Mouse (Mus musculus) limb, embryonic 10.5 days (tissue): ENCODE data around the gene Frmd5. TPM values are rescaled to one million over a fixed set of nuclear protein-coding genes. Genes with fewer than 3 reads are reported as not detected.
A peak's percentile ranks its signal among the peaks of the same experiment; 100 is the strongest.

Source experiments
- DNase-seq: peaks from one replicate; pipeline ENCODE4 v3.0.0-alpha.2; 2017; ENCODE audit warnings: low spot score
- H3K27ac ChIP-seq: fragments of 300-500 bp; sonication (generic); 2 replicates; pipeline ENCODE4 v1.5.1; 2016; ENCODE audit warnings: mild to moderate bottlenecking
- H3K27me3 ChIP-seq: fragments of 300-500 bp; sonication (generic); 2 replicates; pipeline ENCODE4 v1.6.1; 2016; ENCODE audit warnings: low read depth, mild to moderate bottlenecking; ENCODE audit not compliant: poor library complexity, severe bottlenecking
- H3K36me3 ChIP-seq: fragments of 300-500 bp; sonication (generic); 2 replicates; pipeline ENCODE4 v1.6.1; 2016; ENCODE audit warnings: mild to moderate bottlenecking, moderate library complexity
- H3K4me1 ChIP-seq: fragments of 300-500 bp; sonication (generic); 2 replicates; pipeline ENCODE4 v1.6.1; 2016
- H3K4me3 ChIP-seq: fragments of 300-500 bp; sonication (generic); 2 replicates; pipeline ENCODE4 v1.5.1; 2016; ENCODE audit warnings: mild to moderate bottlenecking, moderate library complexity
- H3K9me3 ChIP-seq: fragments of 300-500 bp; sonication (generic); replicated peaks from 2 replicates; pipeline ENCODE4 v1.6.1; 2016; ENCODE audit warnings: mild to moderate bottlenecking
- WGBS: fragments of 180-500 bp; shearing (Covaris S2); methylation state at CpG from one replicate; pipeline ENCODE4 v1.1.7; 2016; 5-methylcytosine and 5-hydroxymethylcytosine counted together
- polyA plus RNA-seq: library from polyadenylated mRNA; unstranded; fragments of >200 nt; fragmentation: Nextera tagmentation; extraction: Ambion mirVana; gene quantifications from 2 replicates; pipeline ENCODE4 v1.2.1, GENCODE M21; 2016

Frmd5 gene
- polyA plus RNA-seq, 1 experiment from 2014 or later, result 2.4 TPM

DNA sequence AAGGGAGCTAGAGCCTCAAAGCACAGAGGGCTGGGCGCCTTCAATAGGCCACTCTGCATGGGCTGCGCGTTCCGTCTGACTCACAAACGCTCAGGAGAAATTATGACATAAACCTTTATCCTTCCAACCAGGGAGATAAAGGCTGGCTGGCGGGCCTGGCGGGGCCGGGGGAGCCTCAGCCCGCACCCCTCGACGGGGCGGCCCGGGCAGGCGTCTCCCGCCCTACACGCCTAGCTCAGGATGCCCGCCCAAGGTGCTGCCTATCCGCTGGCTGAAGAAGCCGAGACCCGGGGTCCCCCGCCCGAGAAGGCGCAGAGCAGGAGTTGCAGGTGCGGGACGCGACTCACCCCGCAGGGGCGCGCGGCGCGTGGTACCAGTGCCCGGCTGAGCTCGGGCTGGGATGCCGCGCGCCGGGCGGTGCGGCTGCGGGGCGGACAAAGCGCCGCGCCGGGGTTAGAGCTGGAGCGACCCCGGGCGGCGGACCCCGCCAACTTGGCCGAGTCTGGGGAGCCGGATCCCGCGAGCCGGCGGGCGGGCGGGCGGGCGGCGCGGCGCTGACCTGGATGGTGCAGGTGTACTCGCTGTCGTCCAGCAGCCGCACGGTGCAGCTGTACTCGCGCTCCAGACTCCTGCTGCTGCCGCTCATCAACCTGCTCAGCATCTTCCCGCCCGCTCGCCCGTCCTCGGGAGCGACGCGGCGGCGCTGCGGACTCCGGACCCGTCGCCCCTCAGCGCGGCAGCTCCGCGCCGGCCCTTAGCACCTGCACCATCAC lies 530 bp downstream of the Frmd5 start:
- Histone ChIP-seq H3K27ac (peak overlapping the region; percentile 80), H3K4me3 (peak overlapping the region; percentile 85), H3K4me1 (peaks cover 16% of the 10 kb centered on the region), H3K36me3 (no peaks in the 10 kb centered on the region), H3K9me3 (no peaks in the 10 kb centered on the region), H3K27me3 (peaks cover 59% of the 10 kb centered on the region)
- DNase-seq, result peak; percentile 76
- under 1% methylated on average over 90 of the region's 90 CpGs for WGBS

DNA sequence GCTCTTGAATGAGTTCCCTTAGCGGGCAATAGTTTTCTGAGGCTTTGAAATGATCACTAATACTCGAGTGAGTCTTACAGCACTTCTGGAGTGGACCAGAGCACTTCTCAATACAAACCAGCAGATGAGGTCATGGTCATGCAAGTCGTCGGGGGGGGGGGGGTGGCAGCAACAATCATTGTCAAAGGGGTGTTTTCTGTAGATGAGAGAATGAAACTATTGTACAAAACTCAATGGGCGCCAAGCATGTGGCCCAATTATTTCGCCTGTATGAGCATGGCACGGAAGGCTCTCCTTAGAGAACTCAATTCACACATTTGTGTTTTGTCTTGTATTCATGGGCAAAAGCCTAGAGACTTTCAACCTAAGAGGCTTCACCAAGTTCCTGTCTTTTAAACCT lies 7.8 kb downstream of the Frmd5 start:
- no peak overlapping the region for H3K27ac ChIP-seq
- H3K4me3 ChIP-seq, result no peak overlapping the region
- peaks cover 5% of the 10 kb centered on the region for H3K27me3 ChIP-seq
- 86% methylated on average over 7 of the region's 7 CpGs for WGBS
- H3K4me1 ChIP-seq, result no peaks in the 10 kb centered on the region
- no peaks in the 10 kb centered on the region for H3K36me3 ChIP-seq
- DNase-seq, result no peak
- H3K9me3 ChIP-seq, result no peaks in the 10 kb centered on the region

DNA sequence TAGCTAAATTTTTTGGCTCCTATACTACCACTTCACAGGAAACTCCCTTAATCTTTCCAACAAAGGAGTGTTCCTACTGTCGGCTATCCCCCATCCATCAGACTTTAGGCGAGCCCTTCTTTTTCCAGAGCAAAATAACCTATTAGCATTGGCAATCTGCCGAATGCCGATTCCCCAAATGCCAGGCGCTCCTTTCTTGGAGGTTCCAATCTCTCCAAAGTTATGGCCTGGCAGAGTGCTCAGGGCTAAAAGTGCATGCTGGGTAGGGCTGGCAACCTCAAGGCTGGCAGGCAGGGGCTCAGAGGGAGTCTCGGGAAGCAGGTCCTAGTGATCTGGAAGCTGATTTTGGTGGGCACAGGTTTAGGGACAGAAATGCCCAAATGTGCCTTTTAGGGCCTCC lies 10.9 kb downstream of the Frmd5 start:
- H3K36me3 ChIP-seq, result no peaks in the 10 kb centered on the region
- 92% methylated on average over 6 of the region's 6 CpGs for WGBS
- DNase-seq, result no peak
- no peaks in the 10 kb centered on the region for H3K4me1 ChIP-seq
- H3K27ac ChIP-seq, result no peak overlapping the region
- no peaks in the 10 kb centered on the region for H3K9me3 ChIP-seq
- no peaks in the 10 kb centered on the region for H3K27me3 ChIP-seq
- no peak overlapping the region for H3K4me3 ChIP-seq

DNA sequence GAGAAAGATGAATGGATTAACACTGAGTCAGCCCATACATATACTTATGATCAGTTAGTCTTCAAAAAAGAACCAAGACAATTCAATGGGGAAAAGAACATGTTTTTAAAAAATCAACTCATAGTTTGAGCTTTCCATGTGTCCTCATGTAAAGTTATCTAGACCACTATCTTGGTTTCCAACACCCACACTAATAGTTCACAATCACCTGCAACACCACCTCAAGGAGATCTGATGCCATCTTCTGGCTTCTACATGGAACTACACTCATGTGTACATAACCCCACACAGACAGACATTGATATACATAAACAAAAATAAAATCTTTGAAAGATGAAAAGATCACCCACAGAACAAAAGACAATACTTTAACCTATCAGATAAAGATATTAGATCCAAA lies 17.1 kb downstream of the Frmd5 start:
- Histone ChIP-seq H3K4me3 (no peak overlapping the region), H3K36me3 (no peaks in the 10 kb centered on the region), H3K27me3 (no peaks in the 10 kb centered on the region), H3K27ac (no peak overlapping the region), H3K9me3 (no peaks in the 10 kb centered on the region), H3K4me1 (peaks cover 16% of the 10 kb centered on the region)
- no peak for DNase-seq

DNA sequence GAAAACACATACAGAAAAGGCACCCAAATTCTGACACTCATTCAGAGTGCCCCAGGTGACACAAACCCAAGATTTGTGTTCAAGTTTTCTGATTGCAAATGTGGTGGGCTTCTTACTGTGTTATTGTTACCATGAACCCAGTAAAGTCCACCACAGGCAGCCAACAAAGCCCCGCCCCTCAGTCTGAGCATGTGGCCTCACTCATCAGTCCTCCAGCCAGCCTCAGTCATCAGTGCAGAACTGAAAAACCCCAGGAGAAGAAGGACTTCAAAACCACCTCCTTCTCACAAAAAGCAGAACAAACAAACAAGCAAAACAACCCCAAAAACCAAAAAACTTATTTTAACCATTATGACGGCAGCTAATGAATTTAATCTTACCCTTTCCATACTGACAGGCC lies 18.5 kb downstream of the Frmd5 start:
- H3K27me3 ChIP-seq, result no peaks in the 10 kb centered on the region
- no peaks in the 10 kb centered on the region for H3K9me3 ChIP-seq
- H3K4me3 ChIP-seq, result no peak overlapping the region
- H3K4me1 ChIP-seq, result peaks cover 23% of the 10 kb centered on the region
- H3K27ac ChIP-seq, result no peak overlapping the region
- DNase-seq, result no peak
- H3K36me3 ChIP-seq, result no peaks in the 10 kb centered on the region
- 81% methylated on average over 2 of the region's 2 CpGs for WGBS

DNA sequence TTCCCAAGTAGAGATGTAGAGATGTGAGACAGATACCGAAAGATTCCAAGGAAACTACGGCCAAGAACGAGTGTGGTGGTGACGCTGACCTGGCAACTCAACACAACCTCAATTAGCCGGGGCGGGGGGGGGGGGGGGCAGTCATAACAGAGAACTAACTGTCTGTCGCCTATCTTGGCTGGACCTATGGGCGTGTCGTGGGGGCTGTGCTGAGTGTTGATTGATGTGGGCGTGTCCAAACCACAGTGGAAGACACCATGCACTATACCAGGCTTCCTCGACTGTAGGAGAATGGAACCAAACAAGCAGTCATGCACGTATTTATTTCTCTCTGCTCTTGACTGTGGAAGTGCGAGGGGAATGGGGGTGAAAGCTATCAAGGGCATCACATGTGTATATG lies 19.1 kb downstream of the Frmd5 start:
- Histone ChIP-seq H3K4me3 (no peak overlapping the region), H3K27ac (no peak overlapping the region), H3K4me1 (peaks cover 25% of the 10 kb centered on the region), H3K9me3 (no peaks in the 10 kb centered on the region), H3K27me3 (no peaks in the 10 kb centered on the region), H3K36me3 (no peaks in the 10 kb centered on the region)
- DNase-seq, result no peak
- 69% methylated on average over 13 of the region's 13 CpGs for WGBS

- Histone ChIP-seq H3K4me1 (peaks cover 30% of the 10 kb centered on the region), H3K27me3 (no peaks in the 10 kb centered on the region), H3K9me3 (no peaks in the 10 kb centered on the region), H3K36me3 (no peaks in the 10 kb centered on the region), H3K27ac (no peak overlapping the region), H3K4me3 (no peak overlapping the region)
- 44% methylated on average over 7 of the region's 7 CpGs for WGBS
- no peak for DNase-seq
These were observed 19.6 kb downstream of the Frmd5 start for GRCm38 (mm10) chr2:121787271-121787670.

DNA sequence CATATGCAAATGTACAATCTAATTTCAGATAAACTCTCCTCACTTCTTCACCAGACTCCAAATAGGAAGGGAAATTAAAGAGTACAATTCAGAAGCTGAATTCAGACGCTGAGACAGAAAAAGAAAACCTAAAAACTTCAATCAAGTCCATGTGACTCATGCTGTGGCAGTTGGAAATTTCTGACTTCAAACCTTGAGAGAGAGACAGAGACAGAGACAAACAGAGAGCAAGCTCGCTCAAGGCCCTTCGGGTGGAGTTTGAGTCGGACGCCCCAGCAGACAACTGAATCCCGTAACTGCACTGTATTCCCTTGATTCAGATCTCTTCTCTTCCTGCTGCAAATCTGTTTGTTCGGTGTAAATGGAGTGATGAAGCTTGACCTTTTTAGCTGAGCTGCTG lies 30.7 kb downstream of the Frmd5 start:
- no peaks in the 10 kb centered on the region for H3K27me3 ChIP-seq
- DNase-seq, result no peak
- peaks cover 14% of the 10 kb centered on the region for H3K4me1 ChIP-seq
- H3K4me3 ChIP-seq, result no peak overlapping the region
- no peak overlapping the region for H3K27ac ChIP-seq
- H3K36me3 ChIP-seq, result no peaks in the 10 kb centered on the region
- WGBS, result 88% methylated on average over 7 of the region's 7 CpGs
- no peaks in the 10 kb centered on the region for H3K9me3 ChIP-seq

GRCm38 (mm10) chr2:121764851-121765250 lies 42.0 kb downstream of the Frmd5 start:
- Histone ChIP-seq H3K36me3 (peaks cover 3% of the 10 kb centered on the region; the same call in 1 of the 2 replicates), H3K4me1 (no peaks in the 10 kb centered on the region), H3K9me3 (0 out of 2 replicates have a peak, but pooled peaks cover 3% of the 10 kb centered on the region), H3K4me3 (no peak overlapping the region), H3K27ac (no peak overlapping the region), H3K27me3 (no peaks in the 10 kb centered on the region)
- WGBS, result 84% methylated on average over 5 of the region's 5 CpGs
- no peak for DNase-seq

DNA sequence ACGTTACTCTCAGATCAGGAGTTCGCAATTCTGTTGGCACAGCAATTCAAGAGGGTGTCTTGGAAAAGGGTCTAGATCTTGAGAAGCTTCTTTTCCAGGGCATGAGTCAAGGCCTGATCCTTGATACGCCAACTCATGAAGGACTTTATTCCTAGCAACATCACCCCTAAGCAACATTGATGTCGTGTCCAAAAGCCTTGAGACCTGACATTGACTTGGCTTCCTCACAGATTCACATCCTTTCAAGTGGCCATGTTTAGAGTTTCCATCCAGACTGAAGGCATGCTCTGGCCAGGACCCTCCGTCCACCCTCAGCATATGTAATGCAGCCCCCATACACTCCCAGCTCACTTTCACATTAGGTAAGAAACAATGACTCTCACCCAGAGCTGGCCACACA lies 45.0 kb downstream of the Frmd5 start:
- Histone ChIP-seq H3K4me3 (no peak overlapping the region), H3K27ac (no peak overlapping the region), H3K9me3 (no peaks in the 10 kb centered on the region), H3K4me1 (no peaks in the 10 kb centered on the region), H3K27me3 (no peaks in the 10 kb centered on the region), H3K36me3 (no peaks in the 10 kb centered on the region)
- 95% methylated on average over 5 of the region's 5 CpGs for WGBS
- no peak for DNase-seq

GRCm38 (mm10) chr2:121761281-121761795 lies 45.5 kb downstream of the Frmd5 start:
- no peak for DNase-seq
- no peaks in the 10 kb centered on the region for H3K4me1 ChIP-seq
- H3K4me3 ChIP-seq, result no peak overlapping the region
- H3K36me3 ChIP-seq, result no peaks in the 10 kb centered on the region
- no peak overlapping the region for H3K27ac ChIP-seq
- H3K27me3 ChIP-seq, result no peaks in the 10 kb centered on the region
- WGBS, result 91% methylated on average over 11 of the region's 11 CpGs
- H3K9me3 ChIP-seq, result no peaks in the 10 kb centered on the region

- Histone ChIP-seq H3K9me3 (no peaks in the 10 kb centered on the region), H3K36me3 (no peaks in the 10 kb centered on the region), H3K27me3 (no peaks in the 10 kb centered on the region), H3K4me3 (no peak overlapping the region), H3K4me1 (no peaks in the 10 kb centered on the region), H3K27ac (no peak overlapping the region)
- no peak for DNase-seq
- 90% methylated on average over 9 of the region's 9 CpGs for WGBS
These were observed 46.2 kb downstream of the Frmd5 start for GRCm38 (mm10) chr2:121760646-121761045.

- Histone ChIP-seq H3K27me3 (no peaks in the 10 kb centered on the region), H3K27ac (no peak overlapping the region), H3K36me3 (no peaks in the 10 kb centered on the region), H3K9me3 (no peaks in the 10 kb centered on the region), H3K4me3 (no peak overlapping the region), H3K4me1 (no peaks in the 10 kb centered on the region)
- no peak for DNase-seq
- WGBS, result 85% methylated on average over 8 of the region's 8 CpGs
These were observed 48.6 kb downstream of the Frmd5 start for GRCm38 (mm10) chr2:121758258-121758657.

GRCm38 (mm10) chr2:121756336-121756735 lies 50.6 kb downstream of the Frmd5 start:
- H3K27me3 ChIP-seq, result no peaks in the 10 kb centered on the region
- no peak for DNase-seq
- no peak overlapping the region for H3K27ac ChIP-seq
- no peaks in the 10 kb centered on the region for H3K36me3 ChIP-seq
- H3K4me1 ChIP-seq, result 0 out of 2 replicates have a peak, but pooled peaks cover 4% of the 10 kb centered on the region
- WGBS, result 95% methylated on average over 1 of the region's 1 CpGs
- no peak overlapping the region for H3K4me3 ChIP-seq
- H3K9me3 ChIP-seq, result no peaks in the 10 kb centered on the region
